Mouse (Mus musculus): ENCODE results near the gene Fubp1. TPM values are rescaled to one million over a fixed set of nuclear protein-coding genes. Genes with fewer than 3 reads are reported as not detected.
"Not testable (repeated sequence)": the region's sequence is repeated elsewhere in the genome, so short reads cannot be mapped to it uniquely, and the experiment has no call there.

Fubp1 gene
- polyA plus RNA-seq, 1 experiment = 49.4 TPM

DNA sequence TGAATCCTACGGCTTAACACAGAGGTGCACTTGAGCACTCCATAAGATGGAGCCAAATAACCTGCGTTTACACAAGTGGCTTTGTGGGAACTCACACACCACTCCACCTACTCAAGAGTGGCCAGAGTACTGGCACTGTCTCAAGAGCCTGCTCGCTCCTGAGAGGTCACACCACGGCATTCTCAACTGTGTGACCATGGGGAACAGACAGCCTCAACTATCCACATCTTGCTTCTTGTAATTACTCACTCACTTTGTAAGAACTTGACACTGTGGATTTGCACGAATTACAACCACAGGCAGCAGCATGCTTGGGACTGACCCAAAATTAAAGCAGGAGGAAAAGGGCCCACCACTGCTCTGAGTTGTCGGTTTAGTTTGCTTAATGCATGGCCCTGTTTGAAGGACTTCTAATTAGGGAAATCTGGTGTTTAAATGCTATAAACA is 18.4 kb upstream of the Fubp1 start:
- H3K4me3 ChIP-seq (ENCODE audit: insufficient read depth, low read length) = peak overlapping the region; percentile 61
- H3K4me1 ChIP-seq (ENCODE audit: control insufficient read depth, insufficient read depth, low read length) = peaks cover 18% of the 10 kb centered on the region
- peak overlapping the region; percentile 58 for H3K27ac ChIP-seq (ENCODE audit: insufficient read depth, low read depth, low read length)
- TF ChIP-seq CTCF (IDR thresholded peaks at IDR 0.05; ENCODE audit: low read depth, low read length) = no peak
- no peak for TF ChIP-seq POLR2A (IDR thresholded peaks at IDR 0.05; ENCODE audit: borderline replicate concordance, low read depth, low read length)

DNA sequence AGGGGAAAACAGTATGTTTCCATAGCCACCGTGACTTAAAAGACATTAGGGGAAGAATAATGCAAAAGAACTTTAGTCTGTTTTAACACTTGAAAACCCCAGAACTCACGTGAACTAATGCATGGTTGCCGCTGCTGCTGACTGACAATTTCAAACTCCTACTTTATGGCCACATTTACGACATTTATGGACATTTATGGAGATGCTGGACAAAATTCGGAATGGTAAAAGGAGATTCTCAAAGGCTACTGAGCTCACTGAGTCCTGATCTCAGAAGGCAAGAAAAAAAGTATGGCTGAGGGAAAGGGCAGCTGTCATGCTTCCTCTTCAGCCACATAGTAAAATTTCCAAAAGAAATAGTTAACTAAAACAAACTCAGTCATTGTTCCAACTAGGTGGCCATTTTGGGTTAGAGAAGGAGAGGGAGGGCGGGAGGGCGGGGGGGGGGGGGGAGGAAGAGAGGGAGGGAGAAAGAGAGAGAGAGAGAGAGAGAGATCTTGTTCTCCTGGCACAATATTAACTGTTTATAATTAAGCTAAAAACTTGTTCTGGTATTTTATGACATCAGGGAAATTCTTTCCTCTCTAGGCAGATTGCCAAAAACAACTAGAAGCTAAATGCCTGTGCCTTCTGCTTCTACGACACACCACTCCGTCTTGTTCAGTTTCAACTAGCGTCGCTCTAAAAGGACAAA is 17.8 kb upstream of the Fubp1 start:
- Histone ChIP-seq H3K4me1 (ENCODE audit: control insufficient read depth, insufficient read depth, low read length) (peaks cover 16% of the 10 kb centered on the region), H3K27ac (ENCODE audit: insufficient read depth, low read depth, low read length) (peak overlapping the region; percentile 58), H3K4me3 (ENCODE audit: insufficient read depth, low read length) (peak overlapping the region; percentile 61)
- TF ChIP-seq POLR2A (IDR thresholded peaks at IDR 0.05; ENCODE audit: borderline replicate concordance, low read depth, low read length) (no peak), CTCF (IDR thresholded peaks at IDR 0.05; ENCODE audit: low read depth, low read length) (no peak)

- H3K27ac ChIP-seq (ENCODE audit: insufficient read depth, low read depth, low read length) = peak overlapping the region; percentile 36
- peak overlapping the region; percentile 64 for H3K4me3 ChIP-seq (ENCODE audit: insufficient read depth, low read length)
- peaks cover 14% of the 10 kb centered on the region for H3K4me1 ChIP-seq (ENCODE audit: control insufficient read depth, insufficient read depth, low read length)
- TF ChIP-seq POLR2A (IDR thresholded peaks at IDR 0.05; ENCODE audit: borderline replicate concordance, low read depth, low read length) = no peak
Measured at GRCm38 (mm10) chr3:152193177-152193576, 17.0 kb upstream of the Fubp1 start.

DNA sequence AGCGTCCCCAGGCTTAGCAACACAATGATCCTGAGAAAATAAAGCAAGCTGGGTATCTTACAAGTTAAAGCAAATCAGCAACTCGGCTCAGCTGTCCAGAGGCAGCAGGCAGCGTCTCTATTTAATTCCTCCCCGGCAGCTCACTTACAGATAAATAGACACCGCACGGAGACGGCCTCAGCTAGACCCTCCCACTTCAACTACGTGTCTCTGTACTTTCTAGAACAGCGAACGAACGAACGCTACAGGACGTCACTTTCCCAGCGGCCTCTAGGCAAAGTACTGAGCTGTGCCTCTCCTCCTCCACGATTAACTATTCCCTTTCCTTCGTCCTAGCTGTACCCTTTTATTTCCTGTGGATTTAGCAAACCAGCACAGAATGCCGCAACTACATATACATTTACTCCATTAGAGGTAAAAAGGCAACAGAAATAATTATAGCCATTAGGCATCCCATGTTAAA is 16.6 kb upstream of the Fubp1 start:
- TF ChIP-seq POLR2A (IDR thresholded peaks at IDR 0.05; ENCODE audit: borderline replicate concordance, low read depth, low read length) = peak; percentile 58; the same call in 1 of the 2 replicates
- TF ChIP-seq CTCF (IDR thresholded peaks at IDR 0.05; ENCODE audit: low read depth, low read length) = no peak
- H3K4me1 ChIP-seq (ENCODE audit: control insufficient read depth, insufficient read depth, low read length) = peaks cover 12% of the 10 kb centered on the region
- peak overlapping the region; percentile 36 for H3K27ac ChIP-seq (ENCODE audit: insufficient read depth, low read depth, low read length)
- peak overlapping the region; percentile 64 for H3K4me3 ChIP-seq (ENCODE audit: insufficient read depth, low read length)

DNA sequence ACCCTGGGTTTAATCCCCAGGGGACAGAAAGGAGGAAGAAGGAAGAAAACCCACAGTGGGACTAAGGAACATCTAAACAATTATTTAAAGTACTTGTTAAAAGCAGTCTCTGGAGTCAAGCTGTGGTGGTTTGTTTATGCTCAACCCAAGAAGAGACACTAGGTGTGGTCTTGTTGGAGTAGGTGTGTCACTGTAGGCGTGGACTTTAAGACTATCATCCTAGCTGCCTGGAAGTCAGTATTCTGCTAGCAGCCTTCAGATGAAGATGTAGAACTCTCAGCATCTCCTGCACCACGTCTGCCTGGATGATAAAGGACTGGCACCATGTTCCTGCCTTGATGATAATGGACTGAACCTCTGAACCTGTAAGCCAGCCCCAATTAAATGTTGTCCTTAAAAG is 13.0 kb upstream of the Fubp1 start:
- H3K4me1 ChIP-seq (ENCODE audit: control insufficient read depth, insufficient read depth, low read length); H3K27ac ChIP-seq (ENCODE audit: insufficient read depth, low read depth, low read length); H3K4me3 ChIP-seq (ENCODE audit: insufficient read depth, low read length): not testable (repeated sequence)

GRCm38 (mm10) chr3:152199125-152199524 is 11.1 kb upstream of the Fubp1 start:
- Histone ChIP-seq H3K4me3 (ENCODE audit: insufficient read depth, low read length) (no peak overlapping the region), H3K27ac (ENCODE audit: insufficient read depth, low read depth, low read length) (no peak overlapping the region), H3K4me1 (ENCODE audit: control insufficient read depth, insufficient read depth, low read length) (peaks cover 2% of the 10 kb centered on the region; the same call in 1 of the 2 replicates)
- no peak for TF ChIP-seq POLR2A (IDR thresholded peaks at IDR 0.05; ENCODE audit: borderline replicate concordance, low read depth, low read length)
- TF ChIP-seq CTCF (IDR thresholded peaks at IDR 0.05; ENCODE audit: low read depth, low read length) = no peak

- no peak overlapping the region for H3K4me3 ChIP-seq (ENCODE audit: insufficient read depth, low read length)
- no peak overlapping the region for H3K27ac ChIP-seq (ENCODE audit: insufficient read depth, low read depth, low read length)
- no peaks in the 10 kb centered on the region for H3K4me1 ChIP-seq (ENCODE audit: control insufficient read depth, insufficient read depth, low read length)
Measured at GRCm38 (mm10) chr3:152201181-152201580, 9.0 kb upstream of the Fubp1 start.

DNA sequence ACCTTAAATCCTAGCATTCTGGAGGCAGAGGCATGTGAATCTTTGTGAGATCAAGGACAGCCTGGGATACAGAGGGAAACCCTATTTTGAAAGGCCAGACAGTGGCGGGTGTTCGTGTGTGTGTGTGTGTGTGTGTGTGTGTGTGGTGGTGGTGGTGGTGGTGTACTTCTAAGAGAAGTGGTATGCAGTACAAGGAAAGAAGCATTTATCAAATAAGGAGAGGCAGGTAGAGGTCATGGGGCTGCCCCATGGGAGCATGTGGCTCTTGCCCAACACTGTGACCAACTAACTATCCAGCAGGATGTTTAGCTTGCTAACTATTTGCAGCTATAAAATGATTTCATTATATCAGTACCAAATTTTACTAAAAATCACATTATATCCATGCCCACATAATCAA is 8.6 kb upstream of the Fubp1 start:
- TF ChIP-seq POLR2A (IDR thresholded peaks at IDR 0.05; ENCODE audit: borderline replicate concordance, low read depth, low read length) (no peak), CTCF (IDR thresholded peaks at IDR 0.05; ENCODE audit: low read depth, low read length) (no peak)
- Histone ChIP-seq H3K4me3 (ENCODE audit: insufficient read depth, low read length) (no peak overlapping the region), H3K4me1 (ENCODE audit: control insufficient read depth, insufficient read depth, low read length) (no peaks in the 10 kb centered on the region), H3K27ac (ENCODE audit: insufficient read depth, low read depth, low read length) (no peak overlapping the region)

More at GRCm38 (mm10) chr3:152201181-152201580, 9.0 kb upstream of the Fubp1 start:
- TF ChIP-seq POLR2A (IDR thresholded peaks at IDR 0.05; ENCODE audit: borderline replicate concordance, low read depth, low read length) (no peak), CTCF (IDR thresholded peaks at IDR 0.05; ENCODE audit: low read depth, low read length) (no peak)

GRCm38 (mm10) chr3:152202942-152203341 is 7.3 kb upstream of the Fubp1 start:
- H3K27ac ChIP-seq (ENCODE audit: insufficient read depth, low read depth, low read length) = no peak overlapping the region
- H3K4me1 ChIP-seq (ENCODE audit: control insufficient read depth, insufficient read depth, low read length) = peaks cover 3% of the 10 kb centered on the region; the same call in 1 of the 2 replicates
- TF ChIP-seq POLR2A (IDR thresholded peaks at IDR 0.05; ENCODE audit: borderline replicate concordance, low read depth, low read length) = no peak
- no peak for TF ChIP-seq CTCF (IDR thresholded peaks at IDR 0.05; ENCODE audit: low read depth, low read length)
- no peak overlapping the region for H3K4me3 ChIP-seq (ENCODE audit: insufficient read depth, low read length)

DNA sequence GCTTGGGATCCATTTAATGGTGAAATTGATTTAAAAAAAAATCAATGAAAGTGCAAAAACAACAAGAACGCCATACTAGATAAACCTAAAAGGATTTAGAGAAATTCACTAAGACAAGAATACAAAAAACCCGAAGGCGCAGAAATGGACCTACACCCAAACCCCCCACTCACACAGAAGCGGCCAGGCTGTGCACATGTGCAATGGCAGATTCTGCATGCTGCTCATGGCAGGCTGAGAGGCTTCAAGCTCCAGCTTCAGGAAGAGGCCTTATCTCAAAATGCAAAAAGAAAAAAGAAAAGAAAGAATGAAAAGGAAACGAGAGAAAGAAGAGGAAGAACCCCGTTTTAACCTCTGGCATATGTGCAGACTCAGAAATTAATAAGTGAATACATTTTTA is 6.8 kb upstream of the Fubp1 start:
- Histone ChIP-seq H3K4me3 (ENCODE audit: insufficient read depth, low read length) (no peak overlapping the region), H3K27ac (ENCODE audit: insufficient read depth, low read depth, low read length) (no peak overlapping the region), H3K4me1 (ENCODE audit: control insufficient read depth, insufficient read depth, low read length) (peaks cover 3% of the 10 kb centered on the region)
- no peak for TF ChIP-seq POLR2A (IDR thresholded peaks at IDR 0.05; ENCODE audit: borderline replicate concordance, low read depth, low read length)
- TF ChIP-seq CTCF (IDR thresholded peaks at IDR 0.05; ENCODE audit: low read depth, low read length) = no peak
